Mouse (Mus musculus): Measurements from ENCODE around the gene Sh3bp4.

Sh3bp4 gene

DNA sequence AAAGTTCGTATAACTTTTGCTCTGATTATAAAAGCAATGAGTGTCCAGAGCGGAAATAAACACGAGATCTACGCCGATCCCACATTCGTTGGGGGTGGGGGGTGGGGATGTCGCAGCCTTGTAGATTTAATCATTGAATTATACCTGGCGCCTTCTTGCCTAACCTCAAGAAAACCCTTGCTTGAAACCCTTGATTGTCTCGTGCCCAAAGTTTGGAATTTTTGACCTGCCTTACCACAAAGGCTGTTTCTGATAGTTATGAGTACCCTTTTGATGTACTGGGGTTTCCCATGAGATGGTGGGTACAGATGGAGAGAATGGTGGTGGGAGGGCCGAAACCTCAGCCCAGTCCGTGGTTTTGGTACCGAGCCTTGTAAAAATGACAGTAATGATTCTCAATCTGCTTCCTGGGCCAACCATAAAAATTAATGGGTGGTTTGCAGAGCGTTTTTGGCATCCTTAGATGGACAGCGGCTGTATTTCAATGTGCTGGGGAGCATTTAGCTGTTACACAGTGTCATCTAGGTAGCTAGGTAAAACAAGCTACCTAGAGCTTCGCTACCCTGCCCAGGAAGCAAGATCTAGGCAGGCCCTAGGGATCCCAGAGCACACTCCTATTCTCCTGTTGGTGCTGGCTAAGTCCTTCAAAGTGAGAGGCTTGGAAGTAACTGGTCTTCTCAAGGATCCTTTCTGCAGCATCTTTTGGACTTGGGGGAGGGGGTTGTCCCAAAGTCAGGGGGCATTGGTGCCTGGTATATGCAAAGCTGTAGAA is 1.3 kb downstream of the Sh3bp4 start:
- no peak for DNase-seq

DNA sequence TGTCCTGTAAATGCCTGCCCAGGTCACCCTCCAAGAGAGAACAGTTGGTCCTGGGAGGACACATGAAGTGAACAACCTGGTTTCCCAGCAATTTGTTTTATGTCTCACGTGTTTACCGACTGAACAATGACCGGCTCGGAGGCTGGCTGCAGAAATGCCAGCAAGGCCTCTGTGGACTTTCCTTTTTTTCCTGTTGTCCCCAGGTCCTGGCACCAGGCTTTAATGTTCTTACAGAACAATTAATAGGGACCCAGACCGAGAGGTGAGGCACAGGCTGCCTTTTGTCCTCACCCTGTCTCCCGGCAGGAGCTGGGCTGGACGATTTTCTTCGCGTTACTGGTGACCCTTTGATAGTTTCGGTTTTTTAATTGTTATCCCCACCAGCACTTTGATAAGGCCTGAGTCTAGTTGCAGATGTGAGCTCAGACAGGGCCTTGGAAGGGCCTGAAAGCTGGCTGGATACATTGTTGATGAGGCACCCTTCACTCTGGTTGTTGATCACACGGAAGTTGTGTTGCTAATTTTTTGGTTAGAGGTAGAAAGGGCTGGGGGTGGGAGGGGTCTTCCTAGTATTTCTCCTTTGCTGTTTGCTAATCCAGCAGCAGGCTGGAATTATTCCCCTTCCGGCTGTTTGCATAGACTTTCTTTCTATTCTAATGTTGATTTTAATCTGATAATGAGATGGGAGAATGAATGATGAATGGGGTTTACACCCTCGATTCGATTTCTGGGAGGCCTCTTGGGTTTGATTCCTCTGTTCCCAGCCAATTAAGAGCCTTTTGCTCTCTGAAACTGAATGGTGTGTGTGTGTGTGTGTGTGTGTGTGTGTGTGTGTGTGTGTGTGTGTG is 2.2 kb downstream of the Sh3bp4 start:
- DNase-seq: no peak

DNA sequence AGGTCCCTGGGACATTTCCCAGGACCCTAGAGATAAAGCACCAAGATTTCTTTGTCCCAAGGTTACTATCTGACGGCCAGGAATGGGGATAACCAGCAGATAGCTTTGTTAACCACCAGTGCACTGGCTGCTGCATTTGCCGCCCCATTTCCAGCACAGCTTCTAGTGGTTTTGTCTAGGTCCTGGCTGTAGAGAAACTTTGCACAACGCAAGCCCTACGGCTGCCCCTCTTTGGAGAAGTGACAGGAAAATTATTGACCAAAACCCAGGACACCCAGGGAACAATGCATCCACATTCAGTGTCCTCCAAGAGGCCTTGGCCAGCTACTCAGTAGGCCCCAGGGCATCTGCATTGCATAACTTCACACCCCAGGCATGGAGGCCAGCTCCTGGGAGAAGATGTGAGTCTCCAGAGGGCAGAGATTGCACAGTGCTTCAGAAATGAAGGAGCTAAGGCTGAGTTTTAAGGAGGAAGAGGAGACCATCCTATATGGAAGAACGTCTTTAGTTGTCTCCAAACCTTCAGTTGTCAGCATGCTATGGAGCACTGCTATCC is 3.2 kb downstream of the Sh3bp4 start:
- no peak for DNase-seq

DNA sequence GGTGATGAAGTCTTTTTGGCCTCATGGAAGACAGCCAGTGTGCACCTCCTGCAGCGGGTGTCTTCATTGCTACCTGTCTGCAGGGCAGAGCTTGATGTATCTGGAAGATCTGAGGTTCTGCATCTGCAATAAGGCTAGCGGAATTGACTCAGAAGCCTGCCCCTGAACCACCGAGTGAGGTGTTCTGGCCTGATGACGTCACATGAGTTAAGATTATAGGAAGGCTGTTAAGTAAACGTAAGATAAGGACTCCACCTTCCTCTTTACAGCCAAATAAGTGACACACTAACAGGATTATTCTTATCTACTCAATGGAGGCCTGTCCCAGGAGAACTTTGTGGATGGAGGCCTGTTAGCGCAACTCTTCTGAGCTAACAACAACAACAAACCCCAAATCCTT is 4.5 kb downstream of the Sh3bp4 start:
- DNase-seq: no peak

- DNase-seq: no peak
These were observed 4.9 kb downstream of the Sh3bp4 start for GRCm38 (mm10) chr1:89075120-89075519.

- no peak for DNase-seq
These were observed 6.6 kb downstream of the Sh3bp4 start for GRCm38 (mm10) chr1:89076777-89077176.

DNA sequence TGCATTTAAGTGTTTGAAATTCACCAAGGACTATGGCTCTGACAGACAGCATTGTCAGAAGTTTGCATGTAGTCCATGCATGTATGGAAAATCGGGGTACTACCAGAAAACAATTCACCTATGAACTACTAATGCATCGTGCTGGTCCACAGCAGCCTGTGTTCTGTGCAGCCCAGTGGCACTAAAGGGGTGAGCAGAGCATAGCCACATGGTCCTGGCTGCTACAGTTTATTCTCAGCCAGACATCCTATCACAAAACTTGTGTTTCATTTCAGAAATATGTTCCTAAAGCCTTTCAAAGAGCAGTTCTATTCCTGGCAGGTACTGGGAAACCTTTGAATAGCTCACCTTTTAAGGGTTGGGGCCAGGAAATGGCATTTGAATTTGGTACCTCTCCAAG is 8.0 kb downstream of the Sh3bp4 start:
- DNase-seq: no peak

DNA sequence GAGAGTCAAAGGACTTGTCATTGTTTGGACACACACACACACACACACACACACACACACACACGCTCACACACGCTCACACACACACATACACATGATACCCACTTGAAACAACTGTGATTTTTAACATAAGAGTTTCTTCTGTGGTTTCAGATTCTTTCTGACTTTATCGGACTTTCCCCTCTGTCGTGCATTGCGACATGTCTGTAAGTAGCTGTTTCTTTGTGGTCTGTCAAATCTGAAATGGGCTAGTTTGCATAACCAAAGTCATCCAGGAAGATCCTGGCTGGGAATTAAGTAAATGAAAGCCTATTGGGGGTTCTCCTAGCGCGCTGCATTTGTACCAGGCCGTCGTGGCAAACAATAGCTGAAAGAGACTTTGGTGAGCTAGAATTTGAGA is 8.5 kb downstream of the Sh3bp4 start:
- no peak for DNase-seq

GRCm38 (mm10) chr1:89079239-89079638 is 9.0 kb downstream of the Sh3bp4 start:
- no peak for DNase-seq

DNA sequence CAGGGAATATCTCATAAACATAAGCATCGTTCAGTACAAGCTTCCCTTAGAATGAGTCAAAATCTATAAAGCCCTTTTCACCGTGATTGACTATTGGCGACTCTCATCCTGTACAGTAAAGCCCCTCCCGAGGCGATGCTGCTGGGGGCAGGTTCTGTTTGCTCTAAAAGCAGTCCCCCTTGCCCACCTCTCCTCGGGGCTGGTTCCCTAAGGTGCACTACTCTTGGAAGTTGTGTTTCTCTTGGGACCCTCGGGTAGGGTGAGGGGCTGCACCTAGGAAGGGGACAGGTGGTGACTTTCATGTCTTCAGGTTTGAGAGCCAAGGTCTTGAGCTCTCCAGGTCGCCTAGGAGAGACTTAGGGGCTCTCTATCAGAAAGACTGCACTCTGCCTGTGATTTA is 10.2 kb downstream of the Sh3bp4 start:
- no peak for DNase-seq

- no peak for DNase-seq
These were observed 10.6 kb downstream of the Sh3bp4 start for GRCm38 (mm10) chr1:89080795-89081194.

GRCm38 (mm10) chr1:89081371-89081770 is 11.2 kb downstream of the Sh3bp4 start:
- DNase-seq: no peak

GRCm38 (mm10) chr1:89082171-89082882 is 12.1 kb downstream of the Sh3bp4 start:
- DNase-seq: no peak

- no peak for DNase-seq
These were observed 16.4 kb downstream of the Sh3bp4 start for GRCm38 (mm10) chr1:89086575-89087153.

GRCm38 (mm10) chr1:89088144-89088543 is 17.9 kb downstream of the Sh3bp4 start:
- DNase-seq: no peak

GRCm38 (mm10) chr1:89088748-89089288 is 18.6 kb downstream of the Sh3bp4 start:
- DNase-seq: no peak

DNA sequence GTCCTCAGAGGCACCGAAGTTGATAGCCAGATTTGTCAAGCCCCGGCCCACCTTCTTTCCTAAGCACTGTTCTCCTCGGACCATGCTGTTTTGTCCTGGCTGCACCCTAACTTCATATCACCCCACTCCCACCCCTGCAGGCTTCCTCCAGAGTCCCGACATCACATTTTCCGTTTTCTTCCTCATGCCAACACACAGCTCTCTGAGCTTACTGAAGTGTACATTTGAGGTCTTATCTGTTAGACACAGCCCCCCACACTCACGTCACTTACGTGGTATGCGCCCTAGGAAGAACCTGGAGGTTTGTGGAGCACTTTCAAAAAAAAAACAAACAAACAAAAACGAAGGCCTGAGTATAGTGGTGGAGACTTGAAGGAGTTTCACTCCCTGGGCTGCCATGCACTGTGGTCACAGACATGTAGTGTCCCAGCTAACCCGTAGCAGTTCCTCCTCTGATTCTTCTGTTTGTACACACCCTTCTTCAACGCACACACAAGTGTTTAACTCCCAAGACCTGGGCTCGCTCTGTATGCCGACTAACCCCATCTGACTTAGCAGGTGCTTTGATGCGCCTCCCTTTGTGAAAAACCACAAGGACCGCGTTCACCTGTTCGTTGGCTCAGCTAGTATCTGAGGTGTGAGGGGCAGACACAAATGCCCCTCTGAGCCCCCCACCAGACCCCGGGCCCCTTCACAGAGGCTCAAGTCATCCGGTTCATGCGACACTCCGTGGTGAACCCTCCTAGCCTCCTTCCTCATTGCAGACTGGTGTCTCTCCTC is 19.8 kb downstream of the Sh3bp4 start:
- no peak for DNase-seq

DNA sequence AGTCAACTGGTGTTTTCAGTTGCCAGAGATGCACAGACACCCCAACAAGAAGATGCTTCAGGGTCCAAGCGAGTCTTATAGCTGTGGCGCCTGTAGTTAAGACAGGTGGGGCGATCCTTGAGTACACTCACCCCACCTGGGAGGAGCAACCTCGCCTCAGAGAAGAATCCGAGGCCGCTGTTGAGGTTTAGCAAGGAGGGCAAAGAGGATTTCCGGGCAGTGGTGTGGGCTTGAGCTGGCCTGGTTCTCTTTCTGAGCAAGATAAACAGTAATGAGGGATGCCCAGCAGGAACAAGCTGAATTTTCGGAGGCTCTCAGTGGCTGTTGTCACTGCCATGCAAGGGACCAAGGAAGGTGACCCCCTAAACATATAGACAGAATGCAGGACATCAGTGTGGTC is 20.5 kb downstream of the Sh3bp4 start:
- no peak for DNase-seq

GRCm38 (mm10) chr1:89092019-89092418 is 21.8 kb downstream of the Sh3bp4 start:
- no peak for DNase-seq

GRCm38 (mm10) chr1:89092442-89092991 is 22.3 kb downstream of the Sh3bp4 start:
- DNase-seq: peak; percentile 85

GRCm38 (mm10) chr1:89093696-89094095 is 23.5 kb downstream of the Sh3bp4 start:
- no peak for DNase-seq
